Mouse (Mus musculus): ENCODE measurements around the gene Idua.
A peak's percentile ranks its signal among the peaks of the same experiment; 100 is the strongest.
"Not testable (repeated sequence)": the region's sequence is repeated elsewhere in the genome, so short reads cannot be mapped to it uniquely, and the experiment has no call there.

The Idua gene

GRCm38 (mm10) chr5:108659698-108660631 lies at the start of gene Idua:
Gene Idua, plus strand, starts transcription at chr5:108660331.
- DNase-seq (ENCODE audit: low read depth, low spot score): peak; percentile 10

- no peak for DNase-seq (ENCODE audit: low read depth, low spot score)
Measured at GRCm38 (mm10) chr5:108610426-108610825, 49.7 kb upstream of the Idua start.

GRCm38 (mm10) chr5:108621870-108622269 lies 38.3 kb upstream of the Idua start:
- DNase-seq (ENCODE audit: low read depth, low spot score): no peak

DNA sequence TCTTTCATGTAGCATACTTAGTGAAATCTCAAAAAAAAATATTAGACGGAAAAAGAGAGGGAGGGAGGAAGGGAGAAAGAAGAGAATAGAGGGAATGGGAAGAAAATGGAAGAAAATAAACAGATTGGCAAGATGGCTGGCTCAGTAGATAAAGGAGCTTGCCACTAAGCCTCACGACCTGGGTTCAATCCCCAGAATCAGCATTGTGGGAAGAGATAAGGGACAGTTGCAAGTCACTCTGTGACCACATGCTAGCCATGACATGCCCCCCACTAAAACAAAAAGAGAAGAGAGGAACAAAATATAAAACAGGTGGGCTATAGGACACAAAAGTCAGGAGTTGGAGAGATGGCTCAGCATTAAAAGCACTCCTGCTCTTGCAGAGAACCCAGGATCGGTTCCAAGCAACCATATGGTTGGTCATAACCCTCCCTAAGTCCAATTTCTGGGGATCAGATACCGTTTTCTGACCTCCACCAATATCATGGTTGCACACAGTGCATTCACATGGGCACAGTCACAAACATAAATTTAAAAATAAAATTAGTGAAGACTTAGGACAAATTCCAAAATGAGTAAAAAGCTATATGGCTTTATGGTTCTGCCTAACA lies 34.0 kb upstream of the Idua start:
- DNase-seq (ENCODE audit: low read depth, low spot score): no peak

- peak; percentile 74 for DNase-seq (ENCODE audit: low read depth, low spot score)
Measured at GRCm38 (mm10) chr5:108628891-108629633, 31.1 kb upstream of the Idua start.

GRCm38 (mm10) chr5:108629634-108630483 lies 30.3 kb upstream of the Idua start, which contains the start of the genes Gak and Tmem175:
Gene Gak, minus strand, starts transcription at chr5:108629755.
Gene Tmem175, plus strand, starts transcription at chr5:108629770.
- DNase-seq (ENCODE audit: low read depth, low spot score): peak; percentile 98

- no peak for DNase-seq (ENCODE audit: low read depth, low spot score)
Measured at GRCm38 (mm10) chr5:108633676-108634075, 26.5 kb upstream of the Idua start.

DNA sequence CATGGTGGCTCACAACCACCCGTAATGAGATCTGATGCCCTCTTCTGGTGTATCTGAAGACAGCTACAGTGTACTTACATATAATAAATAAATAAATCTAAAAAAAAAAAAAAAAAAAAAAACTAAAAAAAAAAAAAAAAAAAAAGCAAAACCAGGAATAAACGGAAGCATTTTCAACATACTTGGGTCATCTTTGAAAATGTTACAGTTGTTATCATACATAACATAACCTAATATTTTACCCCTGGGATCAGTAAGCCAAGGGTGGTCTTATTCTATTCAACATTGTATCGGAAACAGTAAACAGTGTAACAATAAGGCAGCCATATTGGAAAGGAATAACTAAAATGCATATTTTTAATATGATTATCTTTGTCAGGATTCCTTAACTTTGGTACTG lies 26.0 kb upstream of the Idua start:
- not testable (repeated sequence) for DNase-seq (ENCODE audit: low read depth, low spot score)

GRCm38 (mm10) chr5:108636172-108636571 lies 24.0 kb upstream of the Idua start:
- peak; percentile 29 for DNase-seq (ENCODE audit: low read depth, low spot score)

DNA sequence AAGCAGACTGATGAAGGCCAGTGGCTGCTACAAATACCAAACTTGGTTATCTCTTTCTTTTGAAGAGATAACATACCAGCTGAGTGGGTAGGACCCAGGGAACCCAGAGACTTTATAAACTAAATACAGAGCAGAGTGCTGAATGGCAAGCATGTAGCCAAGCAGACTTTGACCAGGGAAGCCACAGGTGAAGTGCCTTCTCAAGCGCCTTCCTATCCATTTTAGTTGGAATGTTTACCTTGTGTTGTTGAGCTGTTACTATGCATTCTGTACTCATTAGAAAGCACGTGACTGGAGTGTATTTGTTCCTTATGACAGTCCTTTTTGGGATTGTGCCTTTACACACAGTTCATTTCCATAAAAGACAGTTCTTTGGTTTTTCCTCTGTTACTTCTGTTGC lies 16.5 kb upstream of the Idua start:
- no peak for DNase-seq (ENCODE audit: low read depth, low spot score)

DNA sequence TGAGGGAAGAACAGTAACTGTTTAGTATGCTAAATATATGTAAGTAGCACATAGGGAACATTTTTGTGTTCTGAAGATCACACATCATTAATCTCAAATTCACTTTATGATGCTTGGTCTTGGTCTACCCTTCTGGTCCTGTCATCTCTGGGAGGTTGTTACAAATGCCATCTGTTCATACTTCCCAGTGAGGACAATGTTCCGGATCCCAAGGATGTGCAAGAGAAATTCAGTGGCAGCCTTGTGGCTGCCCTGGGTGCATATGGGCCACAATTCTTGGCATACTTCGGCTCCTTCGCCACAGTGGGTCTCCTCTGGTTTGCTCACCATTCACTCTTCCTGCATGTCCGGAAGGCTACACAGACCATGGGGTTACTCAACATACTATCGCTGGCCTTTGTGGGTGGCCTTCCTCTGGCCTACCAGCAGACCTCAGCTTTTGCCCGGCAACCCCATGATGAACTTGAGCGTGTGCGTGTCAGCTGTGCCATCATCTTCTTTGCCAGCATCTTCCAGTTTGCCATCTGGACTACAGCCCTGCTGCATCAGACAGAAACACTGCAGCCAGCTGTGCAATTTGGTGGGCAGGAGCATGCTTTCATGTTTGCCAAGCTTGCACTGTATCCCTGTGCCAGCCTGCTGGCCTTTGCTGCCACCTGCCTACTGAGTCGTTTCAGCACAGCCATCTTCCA lies 14.3 kb upstream of the Idua start:
- DNase-seq (ENCODE audit: low read depth, low spot score): no peak

DNA sequence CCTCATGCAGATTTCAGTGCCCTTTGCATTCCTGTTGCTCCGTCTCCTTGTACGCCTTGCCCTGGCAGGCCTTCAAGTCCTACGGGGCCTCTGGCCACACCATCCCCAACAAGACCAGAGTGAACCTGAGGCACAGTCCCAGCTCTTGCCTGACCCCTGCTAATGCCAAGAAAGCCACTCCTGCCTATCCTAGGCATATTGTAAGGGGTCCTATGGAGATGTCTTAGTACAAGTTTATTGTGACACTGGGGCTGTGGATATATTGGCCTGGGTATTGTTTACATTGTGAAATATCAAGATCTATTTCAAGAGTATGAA lies 13.8 kb upstream of the Idua start:
- DNase-seq (ENCODE audit: low read depth, low spot score): no peak

GRCm38 (mm10) chr5:108647311-108647710 lies 12.8 kb upstream of the Idua start:
- DNase-seq (ENCODE audit: low read depth, low spot score): no peak

DNA sequence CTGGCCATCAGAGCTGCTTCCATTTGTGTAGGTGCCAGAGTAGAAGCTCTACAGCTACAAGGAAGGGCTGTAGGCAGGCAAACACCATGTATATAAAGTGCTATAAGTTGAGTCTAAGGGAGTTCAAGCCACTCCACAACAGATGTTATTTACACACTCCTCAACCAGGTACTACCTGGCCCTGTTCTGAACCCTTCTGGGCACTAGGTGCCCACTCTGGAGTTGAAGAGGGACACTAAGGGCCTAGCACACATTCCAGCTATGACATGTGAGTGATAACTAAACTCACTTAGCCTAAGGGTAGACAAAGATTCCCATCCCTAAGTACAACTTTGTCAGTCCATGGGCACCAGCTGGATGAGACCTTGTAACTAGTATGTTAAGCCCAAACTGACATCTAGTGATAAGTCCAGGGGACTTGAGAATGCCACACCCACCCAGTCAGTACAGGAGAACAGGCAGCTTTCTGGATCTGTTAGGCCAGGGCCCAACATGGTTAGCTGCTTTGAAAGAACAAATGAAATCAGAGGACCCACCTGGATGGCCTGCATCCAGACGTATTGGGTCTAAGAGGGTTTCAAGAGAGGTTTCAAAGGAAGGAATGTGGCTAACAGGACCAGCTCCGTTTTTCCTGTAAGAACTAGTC lies 12.2 kb upstream of the Idua start:
- no peak for DNase-seq (ENCODE audit: low read depth, low spot score)

DNA sequence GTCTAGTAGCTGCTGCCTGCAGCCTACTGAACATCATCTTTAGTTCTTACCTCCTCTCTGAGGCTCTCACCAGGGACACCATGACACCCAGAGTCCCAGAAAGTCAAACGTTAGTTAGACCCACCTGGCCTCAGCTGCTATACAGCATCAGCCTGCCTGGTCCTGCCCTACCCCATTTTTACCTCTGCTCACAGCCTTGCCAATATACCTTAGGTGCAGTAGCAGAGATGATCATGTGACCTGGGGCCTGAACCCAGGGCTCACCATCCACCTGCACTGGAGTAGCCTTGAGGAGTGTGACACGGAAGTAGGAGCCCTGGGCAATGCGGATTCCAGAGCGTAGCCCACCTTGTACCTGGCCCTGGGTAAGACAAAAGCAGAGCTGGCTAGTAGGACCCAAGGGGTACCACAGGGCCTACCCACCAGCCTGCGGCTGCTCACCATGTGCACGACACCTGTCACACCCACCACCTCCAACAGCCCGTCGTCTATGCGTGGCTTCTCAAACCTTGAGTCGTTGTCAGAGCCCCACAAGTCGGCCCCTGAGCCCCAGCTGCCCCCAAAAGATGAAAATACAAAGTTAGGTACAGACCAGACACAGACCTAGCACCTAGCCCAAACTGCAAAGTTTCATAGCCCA lies 11.1 kb upstream of the Idua start:
- no peak for DNase-seq (ENCODE audit: low read depth, low spot score)

DNA sequence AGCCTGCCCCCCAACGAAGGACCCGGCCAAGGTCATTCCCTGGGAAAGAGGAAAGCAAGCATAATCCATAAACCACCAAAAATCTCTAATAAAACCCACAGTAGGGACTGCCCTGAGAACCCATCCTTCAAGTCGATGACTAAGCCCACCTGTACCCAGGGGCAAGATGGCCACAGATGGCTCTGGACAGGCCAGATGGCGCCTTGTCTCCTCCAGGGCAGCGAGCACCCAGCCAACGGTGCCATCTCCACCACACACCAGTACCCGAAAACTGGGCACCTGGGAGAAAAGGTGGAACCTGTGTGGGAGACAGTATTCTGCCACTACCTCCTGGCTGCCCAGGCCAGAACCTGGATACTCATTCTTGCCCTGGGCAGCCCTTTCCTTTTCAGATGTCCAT lies 9.8 kb upstream of the Idua start:
- DNase-seq (ENCODE audit: low read depth, low spot score): no peak

GRCm38 (mm10) chr5:108651136-108651720 lies 8.9 kb upstream of the Idua start:
- DNase-seq (ENCODE audit: low read depth, low spot score): no peak

GRCm38 (mm10) chr5:108651823-108652222 lies 8.3 kb upstream of the Idua start:
- DNase-seq (ENCODE audit: low read depth, low spot score): peak; percentile 70

DNA sequence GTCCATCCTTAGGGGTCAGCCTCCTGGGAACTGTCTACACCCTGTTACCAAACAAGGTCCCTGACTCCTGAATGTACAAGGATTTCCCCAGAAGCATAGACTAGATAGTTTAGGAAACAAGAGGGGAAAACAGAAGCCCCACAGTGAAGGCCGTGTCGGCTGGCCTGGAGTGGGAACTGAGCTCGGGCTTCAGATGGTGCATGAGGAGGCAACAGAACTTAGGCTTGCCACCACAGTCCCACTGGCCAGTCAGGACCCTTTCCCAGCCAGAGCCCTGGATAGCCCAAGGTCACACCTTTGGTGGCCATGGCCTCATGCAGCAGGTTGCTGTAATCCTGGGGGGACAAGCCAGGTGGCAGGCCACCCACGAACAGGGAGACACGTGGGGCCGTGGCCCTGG lies 6.8 kb upstream of the Idua start:
- no peak for DNase-seq (ENCODE audit: low read depth, low spot score)
